Mouse (Mus musculus): ENCODE data around the gene Trpm3.

Trpm3 gene

DNA sequence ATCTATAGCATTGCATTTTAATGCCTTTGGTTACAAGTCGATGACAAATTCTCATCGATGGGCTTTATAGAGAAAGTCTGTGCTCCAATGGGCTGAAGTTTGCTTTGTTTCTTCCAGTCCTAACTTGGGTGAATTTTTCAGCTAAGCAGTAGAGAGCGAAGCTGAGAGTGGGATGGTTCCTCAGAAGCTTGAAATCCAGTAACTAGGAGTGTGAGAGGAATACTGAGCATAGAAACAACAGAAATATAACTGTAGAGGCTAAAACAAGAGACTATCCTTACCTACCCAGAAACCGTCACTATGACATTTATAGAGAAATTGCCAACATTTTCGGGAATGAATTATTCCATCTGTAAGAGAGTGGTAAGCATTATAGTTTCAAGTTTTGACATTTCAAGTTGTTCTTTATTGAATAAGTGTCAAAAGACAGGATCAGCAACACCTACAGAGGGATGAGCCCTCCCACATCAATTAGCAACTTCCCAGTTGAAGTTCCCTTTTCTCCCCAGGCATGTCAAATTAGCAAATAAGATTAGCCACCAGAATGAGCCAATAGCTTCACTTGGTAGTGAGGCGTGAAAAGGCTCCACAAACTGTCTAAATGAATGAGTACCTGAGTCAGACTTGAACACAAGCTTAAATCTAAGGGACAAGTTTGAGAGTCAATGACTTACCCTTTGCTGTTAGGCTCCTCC, 339.6 kb downstream of the Trpm3 start:
- DNase-seq (ENCODE audit: low spot score): no peak

DNA sequence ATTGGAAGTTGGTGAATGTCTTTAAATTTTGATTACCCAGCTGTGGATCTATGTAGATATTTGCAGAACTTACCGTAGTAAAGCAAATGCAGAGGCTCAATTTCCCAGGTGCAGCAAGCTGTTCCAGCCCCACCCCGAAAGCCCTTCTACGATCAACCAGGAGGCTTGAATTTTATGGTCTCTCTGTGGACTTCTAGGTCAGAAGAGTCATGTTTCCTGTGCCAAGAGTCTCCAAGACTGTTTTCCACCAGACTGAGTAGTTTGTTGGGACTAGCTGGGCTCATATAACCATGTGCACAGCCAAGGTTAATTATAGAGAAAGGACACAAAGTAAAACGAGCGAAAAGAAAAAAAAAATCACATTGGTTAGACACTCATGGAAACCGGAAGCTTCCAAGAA, 364.6 kb downstream of the Trpm3 start:
- DNase-seq (ENCODE audit: low spot score): no peak

DNA sequence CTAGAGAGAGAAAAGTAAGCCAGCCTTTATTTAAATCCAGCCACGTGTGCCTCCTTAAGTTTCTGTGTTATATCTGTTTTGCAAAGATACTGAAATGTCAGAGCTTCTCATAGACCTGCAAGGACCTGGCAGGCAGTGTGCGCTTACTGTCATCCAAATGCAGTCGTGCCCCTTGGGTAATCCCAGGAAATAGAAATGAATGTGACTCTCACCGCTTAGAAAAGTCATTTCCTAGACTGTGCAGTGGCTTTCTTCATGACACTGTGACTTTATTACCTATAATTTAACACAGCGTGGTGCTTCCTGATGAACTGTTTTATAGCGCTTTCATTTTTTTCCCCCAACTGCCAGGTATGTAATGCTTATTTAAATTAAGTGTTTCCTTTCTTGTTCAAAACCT, 379.7 kb downstream of the Trpm3 start:
- DNase-seq (ENCODE audit: low spot score): no peak

DNA sequence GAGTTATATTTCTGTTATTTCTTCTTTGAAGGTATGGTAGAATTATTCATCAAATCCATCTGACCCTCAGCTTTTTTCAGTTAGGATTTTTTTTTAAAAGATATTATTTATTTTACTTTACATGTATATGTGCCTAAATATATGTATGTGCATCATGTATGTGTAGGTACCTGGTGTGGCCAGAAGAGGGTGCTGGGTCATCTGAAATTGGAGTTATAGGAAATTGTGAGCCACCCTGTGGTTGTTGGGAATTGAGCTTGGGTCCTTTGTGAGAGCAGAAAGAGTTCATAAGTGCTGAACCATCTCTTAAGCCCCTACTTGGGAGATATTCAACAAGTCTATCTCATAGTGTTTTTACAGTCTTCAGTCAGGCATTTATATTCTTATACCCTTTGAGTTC, 389.1 kb downstream of the Trpm3 start:
- DNase-seq (ENCODE audit: low spot score): no peak

DNA sequence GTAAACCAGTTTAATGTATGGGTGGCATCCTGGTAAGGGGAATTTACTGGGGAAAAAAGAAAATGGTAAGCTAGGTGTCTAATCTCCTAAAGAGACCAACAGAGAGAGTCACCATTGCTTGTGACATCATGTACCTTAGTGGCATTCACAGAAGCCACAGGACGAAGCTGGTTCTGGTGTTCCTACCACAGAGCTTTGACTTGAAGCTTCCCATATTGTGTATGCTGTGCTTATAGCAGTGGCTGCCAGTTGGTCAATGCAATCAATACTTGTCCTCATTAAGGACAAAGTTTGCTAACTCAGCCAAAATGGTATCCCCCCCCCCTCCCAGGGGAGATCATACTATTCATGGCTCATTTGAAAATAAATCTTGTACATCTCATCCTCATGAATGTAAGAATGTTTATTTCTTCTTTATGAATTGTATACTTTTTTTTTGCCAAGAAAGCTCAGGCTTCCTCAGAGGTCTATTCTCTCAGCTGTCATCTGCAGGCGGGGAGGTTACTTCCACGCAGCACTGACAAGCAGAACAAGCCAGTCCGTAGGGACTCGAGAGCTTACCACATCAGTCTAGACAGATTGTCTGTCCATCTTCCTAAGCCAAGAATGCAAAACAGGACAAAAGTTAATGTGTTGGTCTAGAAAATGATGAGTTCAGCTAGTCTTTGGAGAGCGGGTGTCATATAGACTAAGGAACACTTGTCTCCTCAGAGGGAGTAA, 404.3 kb downstream of the Trpm3 start:
- DNase-seq (ENCODE audit: low spot score): no peak

DNA sequence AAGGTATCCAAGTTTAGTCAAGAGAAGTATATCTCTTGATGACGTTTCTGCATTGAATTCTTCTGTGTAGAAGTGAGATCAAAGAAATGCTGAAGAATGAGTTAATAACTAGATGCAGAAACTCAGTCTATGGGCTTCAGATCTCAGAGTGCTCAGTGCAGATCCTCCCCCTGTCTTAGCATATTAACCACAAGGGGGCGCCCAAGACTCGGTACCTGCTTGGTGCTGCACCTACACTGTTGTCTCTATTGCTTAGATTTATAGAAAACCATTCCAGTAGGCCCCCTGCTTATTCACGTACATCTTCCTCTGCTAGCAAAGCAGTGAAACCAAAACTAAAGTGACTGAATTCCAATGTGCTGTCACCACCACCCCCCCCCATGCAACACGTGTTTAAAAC, 413.3 kb downstream of the Trpm3 start:
- peak; percentile 39 for DNase-seq (ENCODE audit: low spot score)

DNA sequence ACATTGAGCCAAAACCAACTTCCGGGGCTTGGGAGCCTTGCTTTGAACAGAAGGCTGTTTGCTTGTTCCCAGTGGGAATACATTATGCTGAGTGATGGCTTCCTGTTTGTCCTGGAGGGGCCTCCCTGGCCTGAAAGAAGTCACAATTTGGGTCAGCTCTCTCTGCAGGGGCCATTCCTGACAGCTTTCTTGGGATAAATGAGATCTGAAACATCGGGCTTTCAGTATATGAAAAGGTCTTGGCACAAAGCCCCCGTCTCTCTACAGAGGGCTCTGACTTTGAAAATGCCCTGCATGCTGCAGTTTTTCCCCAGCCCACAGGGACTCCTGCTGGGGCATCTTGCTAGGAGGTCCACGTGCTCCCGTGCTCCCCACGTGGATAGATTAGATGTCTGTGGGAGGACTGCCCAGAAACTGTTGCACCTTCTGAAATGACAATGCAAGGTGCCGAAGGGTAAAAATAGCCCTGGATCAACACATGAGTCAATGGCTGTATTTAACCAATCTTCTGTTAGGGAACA, 415.6 kb downstream of the Trpm3 start:
- no peak for DNase-seq (ENCODE audit: low spot score)

DNA sequence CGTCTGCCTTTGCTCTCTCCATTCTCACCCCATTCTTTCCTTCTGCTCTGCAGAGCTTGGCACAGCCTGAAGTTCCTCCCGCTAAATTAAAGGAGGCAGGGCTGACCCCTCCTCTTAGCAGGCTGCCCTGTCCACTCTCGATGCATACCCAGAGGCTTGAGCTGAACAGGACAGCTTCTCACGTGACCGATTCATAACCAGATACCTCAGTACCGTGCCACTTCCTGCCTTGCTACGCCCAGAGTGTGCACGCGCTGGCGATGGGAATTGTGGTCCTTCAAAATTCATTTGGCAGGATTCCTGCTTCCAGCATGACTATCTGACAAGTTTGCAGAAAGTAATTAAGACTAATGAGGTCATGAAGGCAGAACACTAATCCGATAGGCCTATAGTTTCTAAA, 433.6 kb downstream of the Trpm3 start:
- no peak for DNase-seq (ENCODE audit: low spot score)

DNA sequence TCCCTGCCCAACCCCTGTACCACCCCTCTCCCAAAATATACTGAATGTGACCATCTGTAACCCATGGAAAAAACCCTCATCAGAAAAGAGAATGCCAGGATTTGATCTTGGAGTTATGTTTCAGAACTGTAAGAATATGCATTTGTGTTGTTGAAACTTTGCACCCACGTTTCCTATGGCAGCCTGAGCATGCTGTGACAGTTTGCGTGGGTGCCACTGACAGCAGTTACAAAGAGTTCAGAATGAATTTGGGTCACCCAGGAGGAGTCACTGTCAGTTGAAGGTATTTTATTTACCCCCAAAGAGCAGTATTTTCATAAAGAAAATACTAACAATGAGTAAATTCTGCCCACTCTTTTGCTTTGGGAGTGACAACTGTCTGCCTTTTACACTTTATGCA, 434.0 kb downstream of the Trpm3 start:
- DNase-seq (ENCODE audit: low spot score): no peak

DNA sequence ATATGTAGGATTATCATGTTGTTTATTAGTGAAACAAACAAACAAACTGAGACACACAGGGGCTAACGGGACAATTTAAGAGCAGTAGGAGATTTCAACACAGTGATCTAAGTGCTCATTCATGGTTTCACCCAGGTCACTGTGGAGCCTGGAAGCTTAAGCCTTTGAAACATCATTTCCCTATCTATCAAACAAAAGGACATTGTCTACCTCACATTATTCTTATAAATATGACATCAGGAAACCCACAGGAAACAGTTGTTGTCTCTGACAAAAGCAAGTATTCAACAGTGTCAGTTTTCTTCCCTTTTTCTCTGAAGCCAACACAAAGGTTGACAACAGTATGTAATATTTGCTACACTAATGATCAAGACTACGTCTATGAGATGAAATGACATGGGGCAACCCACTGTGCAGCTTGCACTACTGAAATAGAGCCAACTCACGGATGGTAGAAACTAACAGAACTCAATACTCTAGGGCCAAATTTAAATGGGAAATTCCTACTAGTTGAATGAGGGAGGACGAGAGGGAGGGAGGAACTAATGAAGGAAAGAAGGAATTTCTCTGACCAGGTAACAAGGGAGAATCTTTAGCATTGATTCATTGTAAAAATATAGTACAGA, 443.4 kb downstream of the Trpm3 start:
- no peak for DNase-seq (ENCODE audit: low spot score)

DNA sequence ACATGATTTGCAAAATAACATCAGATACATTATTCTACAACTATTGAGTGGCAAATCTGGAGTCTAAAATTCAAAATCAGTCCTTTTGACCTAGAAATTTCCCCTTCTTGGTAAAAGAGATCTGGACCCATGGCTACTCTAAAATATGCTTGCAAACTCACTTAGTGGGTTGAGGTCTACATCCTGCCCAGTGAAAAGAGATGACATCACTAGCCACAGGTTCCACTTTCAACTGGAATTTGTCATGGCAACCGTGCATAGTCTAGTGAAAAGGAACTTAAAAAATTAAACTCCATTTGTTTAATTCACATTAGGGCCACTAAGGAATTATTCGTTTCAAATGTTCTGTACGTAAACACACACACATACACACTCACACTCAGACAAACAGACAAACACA, 455.6 kb downstream of the Trpm3 start:
- DNase-seq (ENCODE audit: low spot score): no peak

DNA sequence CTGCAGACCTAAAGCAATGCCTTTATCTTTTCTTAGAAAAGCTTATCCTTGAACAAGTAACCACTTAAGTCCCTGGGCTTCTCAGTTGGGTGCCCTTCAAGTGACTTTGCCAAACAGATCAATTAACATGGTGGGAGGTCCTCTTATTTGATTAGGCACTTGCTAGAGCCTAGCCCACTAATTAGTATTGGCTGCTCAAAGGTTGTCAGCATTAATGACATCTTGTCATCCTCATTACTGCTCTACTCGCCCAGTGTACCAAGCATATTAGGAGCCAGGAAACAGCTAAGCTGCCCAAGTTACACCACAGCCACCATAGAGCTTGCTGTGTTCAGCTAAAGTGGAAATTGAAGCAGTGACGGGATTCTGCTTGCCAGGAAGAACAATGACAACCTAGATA, 456.4 kb downstream of the Trpm3 start:
- no peak for DNase-seq (ENCODE audit: low spot score)

DNA sequence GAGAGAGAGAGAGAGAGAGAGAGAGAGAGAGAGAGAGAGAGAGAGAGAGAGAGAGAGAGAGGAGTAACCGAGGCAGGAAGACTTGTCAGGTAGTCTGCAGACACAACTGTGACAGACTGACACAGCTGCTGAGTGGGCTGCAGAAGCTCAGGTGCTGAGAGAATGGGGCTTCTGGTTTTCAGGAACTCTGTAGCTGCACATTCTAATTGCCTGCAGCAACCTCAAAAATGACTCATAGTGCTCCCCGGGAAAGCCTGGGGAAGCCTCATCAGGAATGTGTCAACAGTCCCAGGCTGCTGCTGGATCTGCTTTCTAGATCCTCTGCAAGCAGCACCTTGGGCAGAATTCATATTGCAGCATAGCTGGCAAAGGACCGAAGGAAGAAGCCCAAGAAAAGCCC, 457.9 kb downstream of the Trpm3 start:
- DNase-seq (ENCODE audit: low spot score): no peak

DNA sequence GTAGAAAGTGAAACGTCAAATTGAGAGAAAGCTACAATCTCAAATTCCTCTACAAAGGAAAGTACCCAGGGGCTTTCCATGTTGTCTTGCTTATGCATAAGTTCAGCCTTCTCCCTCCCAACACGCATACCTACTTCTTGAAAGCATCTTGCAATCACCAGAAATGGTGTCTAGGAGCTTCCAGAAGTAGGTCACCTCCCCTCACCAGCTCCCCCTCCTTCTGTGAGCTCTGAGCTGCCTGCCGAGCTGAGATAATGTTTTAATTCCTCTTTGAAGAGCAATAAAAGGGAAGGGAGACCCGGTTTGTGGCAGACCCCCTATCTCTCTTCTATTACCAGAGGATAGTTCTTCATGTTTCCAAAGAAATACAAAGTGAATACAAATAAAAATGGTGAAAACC, 465.5 kb downstream of the Trpm3 start:
- DNase-seq (ENCODE audit: low spot score): no peak

DNA sequence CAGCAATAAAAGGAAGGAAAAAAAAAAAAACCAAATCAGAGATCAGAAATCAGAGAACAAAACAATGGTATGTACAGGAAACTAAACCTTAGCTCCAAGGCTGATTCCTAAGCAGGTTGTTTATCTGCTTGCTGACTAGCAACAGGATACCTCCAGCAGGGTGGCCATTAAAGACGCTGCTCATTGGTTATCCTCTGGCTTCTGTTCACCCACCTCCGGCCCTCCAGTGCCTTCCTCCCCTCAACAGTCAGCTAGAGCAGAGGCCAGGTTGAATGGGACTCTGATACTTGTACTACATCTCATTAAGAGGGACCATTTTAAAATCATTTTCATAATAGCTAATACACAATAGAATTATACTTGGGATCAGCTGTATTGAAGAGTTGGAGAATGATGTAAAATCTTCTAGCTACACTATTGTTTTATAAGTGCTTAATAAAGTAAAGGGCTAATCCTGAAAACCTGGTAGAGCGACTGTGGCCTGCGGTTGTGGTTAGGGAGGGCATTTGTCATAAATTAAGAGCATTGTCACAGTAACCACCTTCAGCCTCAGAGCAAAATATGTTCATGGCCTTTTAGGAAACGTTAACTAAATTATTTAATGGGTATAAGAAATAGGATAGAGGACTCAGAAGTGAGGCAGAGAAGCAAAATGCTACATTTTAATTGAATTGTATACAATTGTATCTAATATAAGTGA, 469.3 kb downstream of the Trpm3 start:
- no peak for DNase-seq (ENCODE audit: low spot score)

DNA sequence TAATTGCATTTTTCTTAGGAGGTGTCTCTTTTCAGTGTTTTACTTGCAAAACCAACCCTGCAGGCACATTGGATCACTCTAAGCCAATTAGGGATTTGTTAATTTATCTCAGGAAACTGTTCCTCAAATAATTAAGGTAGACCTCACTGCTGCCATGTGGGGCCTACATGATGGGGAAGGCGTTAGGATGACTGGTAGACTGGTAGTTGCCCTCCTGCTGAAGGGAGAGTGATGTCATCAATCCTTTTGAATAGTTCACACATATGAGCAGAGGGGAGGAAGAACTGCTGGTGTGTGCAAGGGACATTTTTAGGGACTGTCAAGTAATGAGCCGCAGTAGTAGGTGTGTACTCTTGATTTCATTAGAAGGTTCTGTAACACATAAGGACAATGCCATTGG, 472.8 kb downstream of the Trpm3 start:
- DNase-seq (ENCODE audit: low spot score): no peak

DNA sequence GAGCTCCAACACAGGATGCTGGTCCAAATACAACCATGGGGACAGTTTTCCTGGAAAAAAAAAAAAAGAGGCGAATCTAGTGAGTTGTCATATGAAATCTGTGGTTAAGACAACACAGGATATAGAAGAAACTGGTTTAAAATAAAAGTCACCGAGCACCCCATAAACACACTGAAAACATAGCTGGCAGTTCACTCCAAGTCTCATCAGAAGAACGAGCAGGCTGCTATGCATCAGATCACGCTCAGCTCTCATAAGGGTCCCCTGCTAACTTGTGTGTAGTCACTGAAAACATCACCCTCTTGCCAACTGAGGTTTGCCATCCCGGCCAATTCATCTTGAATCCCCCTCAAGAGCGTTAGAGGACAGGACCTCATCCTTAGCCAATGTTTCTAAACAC, 476.5 kb downstream of the Trpm3 start:
- no peak for DNase-seq (ENCODE audit: low spot score)

DNA sequence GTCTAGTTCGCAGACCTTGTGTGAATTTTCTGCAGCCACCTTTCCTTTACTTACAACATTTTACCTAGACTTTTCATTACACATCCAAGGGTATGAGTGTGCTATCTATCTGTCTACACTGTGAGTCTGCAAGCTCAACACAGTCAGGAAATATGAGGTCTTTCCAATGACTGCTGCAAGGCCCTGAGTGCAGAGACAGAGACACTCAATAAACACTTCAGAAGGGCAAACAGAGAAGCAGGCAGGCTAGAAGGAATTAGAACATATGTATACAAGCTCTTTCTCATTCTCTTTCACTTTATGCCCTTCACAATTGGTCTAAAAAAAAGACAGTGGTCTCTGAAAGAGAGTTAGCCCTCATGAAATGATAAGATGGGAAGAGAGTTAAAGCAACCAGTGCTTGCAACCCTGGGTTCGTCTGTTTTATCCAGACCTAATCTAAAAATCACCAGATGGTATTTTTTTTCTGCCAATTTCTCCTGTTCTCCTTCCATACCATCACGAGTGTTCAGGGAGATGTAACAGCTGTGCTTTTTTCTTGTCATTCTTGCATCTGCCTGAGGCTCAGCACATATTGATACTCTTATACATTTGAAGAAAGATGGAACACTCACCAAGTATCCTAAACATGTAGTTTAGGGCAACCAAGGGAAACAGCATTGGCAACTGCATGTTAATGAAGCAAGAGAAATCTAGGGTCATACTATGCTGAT, 486.1 kb downstream of the Trpm3 start:
- DNase-seq (ENCODE audit: low spot score): no peak

DNA sequence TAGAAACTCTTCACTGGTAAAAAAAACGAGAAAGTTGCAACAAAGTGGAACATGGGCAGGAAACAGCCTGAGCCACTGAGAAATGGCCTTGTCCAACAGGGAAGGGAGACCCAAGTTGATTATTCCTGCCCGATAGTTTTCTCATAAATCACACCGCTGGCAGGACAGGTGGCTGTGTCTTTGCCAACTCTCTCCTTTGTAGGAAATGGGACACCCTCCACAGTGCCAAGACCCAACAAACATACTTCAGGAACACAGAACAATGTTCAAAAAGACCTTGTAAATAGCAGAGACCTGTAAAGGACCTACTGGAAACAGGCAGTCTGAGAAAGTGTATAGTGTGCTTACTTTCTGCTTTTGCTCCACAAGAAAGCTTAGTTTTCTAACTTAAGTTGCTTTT, 490.0 kb downstream of the Trpm3 start:
- no peak for DNase-seq (ENCODE audit: low spot score)

DNA sequence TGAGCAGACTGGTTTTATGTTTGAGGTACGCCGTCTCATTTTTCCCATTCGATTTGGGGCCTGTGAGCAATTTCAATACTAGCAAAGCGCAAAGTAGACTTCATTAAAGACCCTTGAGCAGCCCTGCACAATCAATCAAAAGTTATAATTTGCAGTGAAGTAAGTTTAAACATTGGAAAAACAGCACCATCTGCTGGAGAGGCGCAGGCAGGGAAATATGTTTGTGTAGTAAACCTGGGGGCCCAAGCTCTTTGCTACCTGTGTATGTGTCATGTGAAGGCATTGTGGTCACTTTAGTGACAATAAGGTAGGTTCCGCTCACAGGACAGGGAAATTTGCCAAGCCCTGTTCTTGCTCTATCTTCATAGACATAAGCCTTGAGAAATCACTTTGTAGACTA, 492.5 kb downstream of the Trpm3 start:
- DNase-seq (ENCODE audit: low spot score): peak; percentile 3

DNA sequence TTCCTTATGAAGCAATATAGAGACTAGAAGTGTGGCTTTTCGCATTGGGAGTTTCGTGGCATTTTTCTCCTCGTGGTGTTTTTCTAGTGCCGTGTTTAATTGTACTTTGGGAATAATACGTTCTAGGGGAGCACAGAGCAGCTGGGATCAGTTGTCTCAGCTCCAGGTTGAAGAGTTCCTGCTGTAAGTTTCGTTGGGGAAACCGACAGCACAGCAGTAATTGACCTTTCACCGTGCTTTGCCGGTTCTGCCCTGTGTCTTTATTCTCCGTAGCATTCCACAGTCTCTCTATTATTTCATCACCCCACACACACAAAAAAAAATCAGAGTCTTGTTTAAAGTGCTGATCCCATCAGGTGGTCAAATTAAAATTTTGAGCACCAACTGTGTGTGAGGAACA, 496.8 kb downstream of the Trpm3 start:
- DNase-seq (ENCODE audit: low spot score): no peak

DNA sequence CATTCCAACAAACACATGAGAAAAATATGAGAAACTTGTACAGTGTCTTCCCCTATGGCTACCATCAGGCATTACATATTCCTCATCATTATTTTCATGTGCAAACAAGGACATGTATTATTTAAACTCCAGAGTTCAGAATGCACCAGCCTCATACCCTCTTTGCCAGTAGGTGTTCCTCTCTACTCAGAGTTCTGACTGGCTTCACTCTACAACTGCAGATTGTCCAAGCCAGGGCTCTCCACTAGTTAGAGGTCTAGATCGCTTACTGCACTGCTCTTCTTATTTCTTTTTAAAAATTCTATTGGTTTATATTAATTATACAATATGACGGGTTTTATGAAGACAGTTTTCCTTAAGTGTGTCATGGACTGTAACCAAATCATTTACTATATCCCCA, 498.9 kb downstream of the Trpm3 start:
- DNase-seq (ENCODE audit: low spot score): no peak
